Mouse (Mus musculus) liver, adult 2 months (tissue): Measurements from ENCODE around the gene Vegfb.

Source experiments
- CTCF ChIP-seq: fragments of 200-500 bp; IDR thresholded peaks from 2 replicates; pipeline ENCODE4 v1.5.1; 2011; ENCODE audit warnings: low read depth, low read length, control low read depth
- POLR2A ChIP-seq: fragments of 200-500 bp; IDR thresholded peaks from 2 replicates; pipeline ENCODE4 v1.6.1; 2011; ENCODE audit warnings: low read length, control low read depth; ENCODE audit not compliant: insufficient read depth; ENCODE audit errors: extremely low read depth

GRCm38 (mm10) chr19:6942249-6942691 lies 45.2 kb downstream of the Vegfb start, which contains the start of gene Gpr137:
- no peak for TF ChIP-seq CTCF
- peak; percentile 80; the same call in 1 of the 2 replicates for TF ChIP-seq POLR2A
